Mouse (Mus musculus) erythroblast, adult 5-6 weeks (primary cell): ENCODE data around the gene Kcnk15. TPM values are rescaled to one million over a fixed set of nuclear protein-coding genes. Genes with fewer than 3 reads are reported as not detected.

Experiments used
- total RNA-seq, 2 experiments: library from RNA; stranded (forward) in 1 of 2; stranded (reverse) in 1 of 2; fragments of 150-400 nt in 1 of 2; fragments of 200-764, 138-1000 nt in 1 of 2; gene quantifications; 2 replicates each; pipeline versions ENCODE4 v1.2.3 to v1.2.4; 2015 to 2017; ENCODE audit warnings: low replicate concordance in 2 of 2

The Kcnk15 gene
- total RNA-seq, 2 experiments from 2014 or later = not detected

Other genes with a start within 250 kb of the Kcnk15 start
- gene Serinc3, start 208.5 kb upstream of the Kcnk15 start, total RNA-seq (2015; ENCODE audit: low replicate concordance) = 1,365 and 1,400 TPM in 2 replicates
- gene Serinc3, start 208.5 kb upstream of the Kcnk15 start, total RNA-seq (2017; ENCODE audit: low replicate concordance) = 1,814 and 2,055 TPM in 2 replicates
- gene Pkig, start 195.3 kb upstream of the Kcnk15 start, total RNA-seq (2015; ENCODE audit: low replicate concordance) = 15.0 and 25.0 TPM in 2 replicates
- gene Pkig, start 195.3 kb upstream of the Kcnk15 start, total RNA-seq (2017; ENCODE audit: low replicate concordance) = 23.4 and 25.2 TPM in 2 replicates
- gene Ada, start 103.4 kb upstream of the Kcnk15 start, total RNA-seq (2015; ENCODE audit: low replicate concordance) = 2.9 and 5.2 TPM in 2 replicates
- 4.4 and 4.5 TPM in 2 replicates for gene Ada, start 103.4 kb upstream of the Kcnk15 start, total RNA-seq (2017; ENCODE audit: low replicate concordance)
- 0.84 TPM in 1 of 2 replicates, not detected in the other for gene Ccn5, start 32.8 kb upstream of the Kcnk15 start, total RNA-seq (2015; ENCODE audit: low replicate concordance)
- gene Ccn5, start 32.8 kb upstream of the Kcnk15 start, total RNA-seq (2017; ENCODE audit: low replicate concordance) = 0.51 TPM in 1 of 2 replicates, not detected in the other
- not detected in 2 replicates for gene Rims4, start 65.0 kb downstream of the Kcnk15 start, total RNA-seq (2015; ENCODE audit: low replicate concordance)
- gene Rims4, start 65.0 kb downstream of the Kcnk15 start, total RNA-seq (2017; ENCODE audit: low replicate concordance) = not detected in 2 replicates
- 49.3 and 49.6 TPM in 2 replicates for gene Ywhab, start 141.3 kb downstream of the Kcnk15 start, total RNA-seq (2015; ENCODE audit: low replicate concordance)
- gene Ywhab, start 141.3 kb downstream of the Kcnk15 start, total RNA-seq (2017; ENCODE audit: low replicate concordance) = 18.8 and 25.1 TPM in 2 replicates
- 2.3 TPM in 1 of 2 replicates, not detected in the other for gene Pabpc1l, start 171.8 kb downstream of the Kcnk15 start, total RNA-seq (2015; ENCODE audit: low replicate concordance)
- gene Pabpc1l, start 171.8 kb downstream of the Kcnk15 start, total RNA-seq (2017; ENCODE audit: low replicate concordance) = not detected in 2 replicates
- gene Stk4, start 216.7 kb downstream of the Kcnk15 start, total RNA-seq (2015; ENCODE audit: low replicate concordance) = 47.9 and 74.0 TPM in 2 replicates
- gene Stk4, start 216.7 kb downstream of the Kcnk15 start, total RNA-seq (2017; ENCODE audit: low replicate concordance) = 52.4 and 55.6 TPM in 2 replicates
- gene Tomm34, start 217.5 kb downstream of the Kcnk15 start, total RNA-seq (2015; ENCODE audit: low replicate concordance) = 11.5 and 16.7 TPM in 2 replicates
- 9.8 and 17.5 TPM in 2 replicates for gene Tomm34, start 217.5 kb downstream of the Kcnk15 start, total RNA-seq (2017; ENCODE audit: low replicate concordance)